Mouse (Mus musculus): Measurements from ENCODE around the gene Senp2. TPM values are rescaled to one million over a fixed set of nuclear protein-coding genes. Genes with fewer than 3 reads are reported as not detected.

The Senp2 gene
- polyA plus RNA-seq, 1 experiment from 2014 or later, result 47.7 TPM

- no peak for ATAC-seq
- no peaks in the 10 kb centered on the region for H3K27me3 ChIP-seq (ENCODE audit: control insufficient read depth, insufficient read depth, low read depth, low read length)
- no peak overlapping the region for H3K4me2 ChIP-seq (ENCODE audit: low read length)
- no peak overlapping the region for H3K27ac ChIP-seq (ENCODE audit: low read length)
- no peak overlapping the region for H3K4me3 ChIP-seq (ENCODE audit: low read depth, low read length)
- H3K4me1 ChIP-seq (ENCODE audit: control insufficient read depth, insufficient read depth, low read length), result no peaks in the 10 kb centered on the region
- H3K9me3 ChIP-seq (replicated peaks; ENCODE audit: control insufficient read depth, low read length, poor library complexity, severe bottlenecking), result no peaks in the 10 kb centered on the region
- no peak overlapping the region for H3K9ac ChIP-seq (ENCODE audit: low read depth, low read length)
- WGBS, result 84% methylated on average over 4 of the region's 4 CpGs
- H3K36me3 ChIP-seq (ENCODE audit: control insufficient read depth, insufficient read depth, low read length), result no peaks in the 10 kb centered on the region
Measured at GRCm38 (mm10) chr16:21999941-22000690, 9.2 kb upstream of the Senp2 start.

- no peaks in the 10 kb centered on the region for H3K27me3 ChIP-seq (ENCODE audit: control insufficient read depth, insufficient read depth, low read depth, low read length)
- WGBS, result 64% methylated on average over 4 of the region's 4 CpGs
- H3K4me1 ChIP-seq (ENCODE audit: control insufficient read depth, insufficient read depth, low read length), result no peaks in the 10 kb centered on the region
- no peaks in the 10 kb centered on the region for H3K36me3 ChIP-seq (ENCODE audit: control insufficient read depth, insufficient read depth, low read length)
- ATAC-seq, result no peak
- H3K4me3 ChIP-seq (ENCODE audit: low read depth, low read length), result no peak overlapping the region
- H3K9ac ChIP-seq (ENCODE audit: low read depth, low read length), result no peak overlapping the region
- H3K9me3 ChIP-seq (replicated peaks; ENCODE audit: control insufficient read depth, low read length, poor library complexity, severe bottlenecking), result no peaks in the 10 kb centered on the region
- no peak overlapping the region for H3K27ac ChIP-seq (ENCODE audit: low read length)
- H3K4me2 ChIP-seq (ENCODE audit: low read length), result no peak overlapping the region
Measured at GRCm38 (mm10) chr16:22001172-22001571, 8.1 kb upstream of the Senp2 start.

- Histone ChIP-seq H3K4me2 (ENCODE audit: low read length) (no peak overlapping the region), H3K4me1 (ENCODE audit: control insufficient read depth, insufficient read depth, low read length) (no peaks in the 10 kb centered on the region), H3K9ac (ENCODE audit: low read depth, low read length) (no peak overlapping the region), H3K36me3 (ENCODE audit: control insufficient read depth, insufficient read depth, low read length) (no peaks in the 10 kb centered on the region), H3K9me3 (replicated peaks; ENCODE audit: control insufficient read depth, low read length, poor library complexity, severe bottlenecking) (no peaks in the 10 kb centered on the region), H3K27ac (ENCODE audit: low read length) (no peak overlapping the region), H3K27me3 (ENCODE audit: control insufficient read depth, insufficient read depth, low read depth, low read length) (no peaks in the 10 kb centered on the region), H3K4me3 (ENCODE audit: low read depth, low read length) (no peak overlapping the region)
- 81% methylated on average over 3 of the region's 3 CpGs for WGBS
- ATAC-seq, result no peak
Measured at GRCm38 (mm10) chr16:22001606-22002005, 7.7 kb upstream of the Senp2 start.

GRCm38 (mm10) chr16:22009596-22009995 lies 312 bp downstream of the Senp2 start:
- under 1% methylated on average over 51 of the region's 51 CpGs for WGBS
- Histone ChIP-seq H3K4me1 (ENCODE audit: control insufficient read depth, insufficient read depth, low read length) (peaks cover 12% of the 10 kb centered on the region), H3K4me3 (ENCODE audit: low read depth, low read length) (peak overlapping the region; percentile 99), H3K27me3 (ENCODE audit: control insufficient read depth, insufficient read depth, low read depth, low read length) (no peaks in the 10 kb centered on the region), H3K36me3 (ENCODE audit: control insufficient read depth, insufficient read depth, low read length) (no peaks in the 10 kb centered on the region), H3K9ac (ENCODE audit: low read depth, low read length) (peak overlapping the region; percentile 85), H3K9me3 (replicated peaks; ENCODE audit: control insufficient read depth, low read length, poor library complexity, severe bottlenecking) (no peaks in the 10 kb centered on the region), H3K4me2 (ENCODE audit: low read length) (peak overlapping the region; percentile 78), H3K27ac (ENCODE audit: low read length) (peak overlapping the region; percentile 81)
- peak; percentile 78 for ATAC-seq

- Histone ChIP-seq H3K4me3 (ENCODE audit: low read depth, low read length) (no peak overlapping the region), H3K4me1 (ENCODE audit: control insufficient read depth, insufficient read depth, low read length) (peaks cover 4% of the 10 kb centered on the region; the same call in 1 of the 2 replicates), H3K9ac (ENCODE audit: low read depth, low read length) (no peak overlapping the region), H3K9me3 (replicated peaks; ENCODE audit: control insufficient read depth, low read length, poor library complexity, severe bottlenecking) (no peaks in the 10 kb centered on the region), H3K36me3 (ENCODE audit: control insufficient read depth, insufficient read depth, low read length) (peaks cover 24% of the 10 kb centered on the region), H3K4me2 (ENCODE audit: low read length) (no peak overlapping the region), H3K27me3 (ENCODE audit: control insufficient read depth, insufficient read depth, low read depth, low read length) (no peaks in the 10 kb centered on the region), H3K27ac (ENCODE audit: low read length) (no peak overlapping the region)
- 84% methylated on average over 1 of the region's 1 CpGs for WGBS
- ATAC-seq, result no peak
Measured at GRCm38 (mm10) chr16:22015569-22015968, 6.3 kb downstream of the Senp2 start.

- ATAC-seq, result no peak
- WGBS, result 100% methylated on average over 2 of the region's 2 CpGs
Measured at GRCm38 (mm10) chr16:22022122-22022521, 12.8 kb downstream of the Senp2 start.

GRCm38 (mm10) chr16:22027474-22027873 lies 18.2 kb downstream of the Senp2 start:
- H3K9ac ChIP-seq (ENCODE audit: low read depth, low read length), result no peak overlapping the region
- no peaks in the 10 kb centered on the region for H3K27me3 ChIP-seq (ENCODE audit: control insufficient read depth, insufficient read depth, low read depth, low read length)
- no peak overlapping the region for H3K4me3 ChIP-seq (ENCODE audit: low read depth, low read length)
- H3K4me2 ChIP-seq (ENCODE audit: low read length), result no peak overlapping the region
- no peaks in the 10 kb centered on the region for H3K4me1 ChIP-seq (ENCODE audit: control insufficient read depth, insufficient read depth, low read length)
- peaks cover 41% of the 10 kb centered on the region for H3K36me3 ChIP-seq (ENCODE audit: control insufficient read depth, insufficient read depth, low read length)
- no peak overlapping the region for H3K27ac ChIP-seq (ENCODE audit: low read length)
- no peaks in the 10 kb centered on the region for H3K9me3 ChIP-seq (replicated peaks; ENCODE audit: control insufficient read depth, low read length, poor library complexity, severe bottlenecking)
- no peak for ATAC-seq
- 98% methylated on average over 5 of the region's 5 CpGs for WGBS

More at GRCm38 (mm10) chr16:22022122-22022521, 12.8 kb downstream of the Senp2 start:
- Histone ChIP-seq H3K9me3 (replicated peaks; ENCODE audit: control insufficient read depth, low read length, poor library complexity, severe bottlenecking) (no peaks in the 10 kb centered on the region), H3K4me1 (ENCODE audit: control insufficient read depth, insufficient read depth, low read length) (no peaks in the 10 kb centered on the region), H3K9ac (ENCODE audit: low read depth, low read length) (no peak overlapping the region), H3K4me2 (ENCODE audit: low read length) (no peak overlapping the region), H3K36me3 (ENCODE audit: control insufficient read depth, insufficient read depth, low read length) (peaks cover 32% of the 10 kb centered on the region), H3K27ac (ENCODE audit: low read length) (no peak overlapping the region), H3K4me3 (ENCODE audit: low read depth, low read length) (no peak overlapping the region), H3K27me3 (ENCODE audit: control insufficient read depth, insufficient read depth, low read depth, low read length) (no peaks in the 10 kb centered on the region)

- WGBS, result 88% methylated on average over 10 of the region's 10 CpGs
- H3K4me3 ChIP-seq (ENCODE audit: low read depth, low read length), result no peak overlapping the region
- H3K27me3 ChIP-seq (ENCODE audit: control insufficient read depth, insufficient read depth, low read depth, low read length), result no peaks in the 10 kb centered on the region
- no peak overlapping the region for H3K9ac ChIP-seq (ENCODE audit: low read depth, low read length)
- no peak overlapping the region for H3K4me2 ChIP-seq (ENCODE audit: low read length)
- H3K9me3 ChIP-seq (replicated peaks; ENCODE audit: control insufficient read depth, low read length, poor library complexity, severe bottlenecking), result no peaks in the 10 kb centered on the region
- peaks cover 15% of the 10 kb centered on the region for H3K36me3 ChIP-seq (ENCODE audit: control insufficient read depth, insufficient read depth, low read length)
- H3K4me1 ChIP-seq (ENCODE audit: control insufficient read depth, insufficient read depth, low read length), result no peaks in the 10 kb centered on the region
- no peak for ATAC-seq
- H3K27ac ChIP-seq (ENCODE audit: low read length), result no peak overlapping the region
Measured at GRCm38 (mm10) chr16:22038554-22038953, 29.3 kb downstream of the Senp2 start.

- WGBS, result 91% methylated on average over 1 of the region's 1 CpGs
- ATAC-seq, result no peak
Measured at GRCm38 (mm10) chr16:22039978-22040377, 30.7 kb downstream of the Senp2 start.

More at GRCm38 (mm10) chr16:22039978-22040377, 30.7 kb downstream of the Senp2 start:
- Histone ChIP-seq H3K9ac (ENCODE audit: low read depth, low read length) (no peak overlapping the region), H3K27me3 (ENCODE audit: control insufficient read depth, insufficient read depth, low read depth, low read length) (no peaks in the 10 kb centered on the region), H3K36me3 (ENCODE audit: control insufficient read depth, insufficient read depth, low read length) (peaks cover 26% of the 10 kb centered on the region), H3K4me1 (ENCODE audit: control insufficient read depth, insufficient read depth, low read length) (no peaks in the 10 kb centered on the region), H3K9me3 (replicated peaks; ENCODE audit: control insufficient read depth, low read length, poor library complexity, severe bottlenecking) (no peaks in the 10 kb centered on the region), H3K27ac (ENCODE audit: low read length) (no peak overlapping the region), H3K4me3 (ENCODE audit: low read depth, low read length) (no peak overlapping the region), H3K4me2 (ENCODE audit: low read length) (no peak overlapping the region)

Measured in midbrain, embryonic 16.5 days (tissue).